Mouse (Mus musculus): Measurements from ENCODE around the gene Acot7. TPM values are rescaled to one million over a fixed set of nuclear protein-coding genes. Genes with fewer than 3 reads are reported as not detected.

The Acot7 gene
- polyA plus RNA-seq, 1 experiment from 2014 or later = 276 TPM

GRCm38 (mm10) chr4:152170286-152170685 lies 7.6 kb upstream of the Acot7 start:
- DNase-seq (no peak), ATAC-seq (ENCODE audit: low FRiP score, low TSS enrichment) (no peak)
- Histone ChIP-seq H3K4me3 (replicated peaks; ENCODE audit: low read depth, low read length) (no peak overlapping the region), H3K36me3 (ENCODE audit: control insufficient read depth, insufficient read depth, low read length) (no peaks in the 10 kb centered on the region), H3K4me2 (ENCODE audit: low read length) (no peak overlapping the region), H3K27me3 (ENCODE audit: control insufficient read depth, insufficient read depth, low read length) (peaks cover 8% of the 10 kb centered on the region; the same call in 1 of the 2 replicates), H3K9ac (replicated peaks; ENCODE audit: low read length) (no peak overlapping the region), H3K27ac (replicated peaks; ENCODE audit: low read depth, low read length) (no peak overlapping the region), H3K4me1 (ENCODE audit: control insufficient read depth, insufficient read depth, low read length) (no peaks in the 10 kb centered on the region), H3K9me3 (ENCODE audit: control insufficient read depth, low read length) (no peaks in the 10 kb centered on the region)
- WGBS = 86% methylated on average over 10 of the region's 10 CpGs

DNA sequence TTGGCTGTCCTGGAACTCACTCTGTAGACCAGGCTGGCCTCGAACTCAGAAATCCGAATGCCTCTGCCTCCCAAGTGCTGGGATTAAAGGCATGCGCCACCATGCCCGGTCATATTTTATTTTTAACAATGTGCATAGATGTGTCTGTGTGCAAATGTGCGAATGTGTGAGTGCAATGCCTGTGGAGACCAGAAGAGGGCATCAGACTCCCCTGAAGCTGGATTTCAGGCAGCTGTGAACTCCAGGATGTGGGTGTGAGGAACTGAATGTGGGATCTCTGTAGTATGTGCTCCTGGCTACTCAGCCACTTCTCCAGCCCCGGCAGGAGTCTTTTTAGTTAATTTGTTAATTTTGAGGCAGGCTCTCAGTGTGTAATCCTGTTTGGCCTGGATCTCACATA lies 6.4 kb upstream of the Acot7 start:
- Histone ChIP-seq H3K4me3 (replicated peaks; ENCODE audit: low read depth, low read length) (no peak overlapping the region), H3K36me3 (ENCODE audit: control insufficient read depth, insufficient read depth, low read length) (no peaks in the 10 kb centered on the region), H3K9ac (replicated peaks; ENCODE audit: low read length) (no peak overlapping the region), H3K4me2 (ENCODE audit: low read length) (no peak overlapping the region), H3K9me3 (ENCODE audit: control insufficient read depth, low read length) (no peaks in the 10 kb centered on the region), H3K27me3 (ENCODE audit: control insufficient read depth, insufficient read depth, low read length) (peaks cover 14% of the 10 kb centered on the region; the same call in 1 of the 2 replicates), H3K27ac (replicated peaks; ENCODE audit: low read depth, low read length) (no peak overlapping the region), H3K4me1 (ENCODE audit: control insufficient read depth, insufficient read depth, low read length) (no peaks in the 10 kb centered on the region)
- 88% methylated on average over 6 of the region's 6 CpGs for WGBS
- DNase-seq (no peak), ATAC-seq (ENCODE audit: low FRiP score, low TSS enrichment) (no peak)

- H3K27me3 ChIP-seq (ENCODE audit: control insufficient read depth, insufficient read depth, low read length) = peaks cover 14% of the 10 kb centered on the region; the same call in 1 of the 2 replicates
- no peak overlapping the region for H3K4me3 ChIP-seq (replicated peaks; ENCODE audit: low read depth, low read length)
- no peak overlapping the region for H3K9ac ChIP-seq (replicated peaks; ENCODE audit: low read length)
- no peak for ATAC-seq (ENCODE audit: low FRiP score, low TSS enrichment)
- H3K36me3 ChIP-seq (ENCODE audit: control insufficient read depth, insufficient read depth, low read length) = no peaks in the 10 kb centered on the region
- peak; percentile 83 for DNase-seq
- WGBS = 1% methylated on average over 5 of the region's 5 CpGs
- no peak overlapping the region for H3K27ac ChIP-seq (replicated peaks; ENCODE audit: low read depth, low read length)
- no peaks in the 10 kb centered on the region for H3K9me3 ChIP-seq (ENCODE audit: control insufficient read depth, low read length)
- H3K4me1 ChIP-seq (ENCODE audit: control insufficient read depth, insufficient read depth, low read length) = peaks cover 3% of the 10 kb centered on the region; the same call in 1 of the 2 replicates
- H3K4me2 ChIP-seq (ENCODE audit: low read length) = no peak overlapping the region
Observed at GRCm38 (mm10) chr4:152173041-152173440, 4.9 kb upstream of the Acot7 start.

DNA sequence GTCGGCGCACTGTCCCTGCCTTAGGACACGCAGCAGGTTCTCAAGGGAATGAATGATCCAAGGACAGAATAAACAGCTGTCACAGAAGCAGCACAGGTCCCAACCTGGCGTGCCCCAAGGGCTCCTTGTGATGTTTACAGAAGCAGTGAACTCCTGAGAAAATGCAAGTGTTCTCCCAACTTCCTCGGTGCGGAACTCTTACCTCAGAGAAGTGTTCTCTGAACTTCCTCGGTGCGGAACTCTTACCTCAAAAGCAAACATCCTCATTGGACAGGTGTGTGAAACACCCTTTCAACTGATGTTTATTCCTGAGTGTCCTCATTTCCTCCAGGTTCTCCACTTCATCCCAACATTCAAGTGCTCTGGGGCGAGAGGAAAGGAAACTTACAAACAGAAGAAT lies 4.0 kb upstream of the Acot7 start:
- Histone ChIP-seq H3K36me3 (ENCODE audit: control insufficient read depth, insufficient read depth, low read length) (no peaks in the 10 kb centered on the region), H3K4me3 (replicated peaks; ENCODE audit: low read depth, low read length) (no peak overlapping the region), H3K4me2 (ENCODE audit: low read length) (no peak overlapping the region), H3K27me3 (ENCODE audit: control insufficient read depth, insufficient read depth, low read length) (peaks cover 14% of the 10 kb centered on the region; the same call in 1 of the 2 replicates), H3K27ac (replicated peaks; ENCODE audit: low read depth, low read length) (no peak overlapping the region), H3K9ac (replicated peaks; ENCODE audit: low read length) (no peak overlapping the region), H3K9me3 (ENCODE audit: control insufficient read depth, low read length) (no peaks in the 10 kb centered on the region), H3K4me1 (ENCODE audit: control insufficient read depth, insufficient read depth, low read length) (peaks cover 6% of the 10 kb centered on the region)
- 89% methylated on average over 9 of the region's 9 CpGs for WGBS
- no peak for DNase-seq
- ATAC-seq (ENCODE audit: low FRiP score, low TSS enrichment) = no peak

- Histone ChIP-seq H3K4me2 (ENCODE audit: low read length) (no peak overlapping the region), H3K27ac (replicated peaks; ENCODE audit: low read depth, low read length) (no peak overlapping the region), H3K9ac (replicated peaks; ENCODE audit: low read length) (no peak overlapping the region), H3K4me1 (ENCODE audit: control insufficient read depth, insufficient read depth, low read length) (peaks cover 13% of the 10 kb centered on the region), H3K4me3 (replicated peaks; ENCODE audit: low read depth, low read length) (no peak overlapping the region), H3K9me3 (ENCODE audit: control insufficient read depth, low read length) (no peaks in the 10 kb centered on the region), H3K36me3 (ENCODE audit: control insufficient read depth, insufficient read depth, low read length) (no peaks in the 10 kb centered on the region), H3K27me3 (ENCODE audit: control insufficient read depth, insufficient read depth, low read length) (peaks cover 18% of the 10 kb centered on the region)
- DNase-seq (no peak), ATAC-seq (ENCODE audit: low FRiP score, low TSS enrichment) (no peak)
- WGBS = 79% methylated on average over 3 of the region's 3 CpGs
Observed at GRCm38 (mm10) chr4:152176638-152177037, 1.3 kb upstream of the Acot7 start.

DNA sequence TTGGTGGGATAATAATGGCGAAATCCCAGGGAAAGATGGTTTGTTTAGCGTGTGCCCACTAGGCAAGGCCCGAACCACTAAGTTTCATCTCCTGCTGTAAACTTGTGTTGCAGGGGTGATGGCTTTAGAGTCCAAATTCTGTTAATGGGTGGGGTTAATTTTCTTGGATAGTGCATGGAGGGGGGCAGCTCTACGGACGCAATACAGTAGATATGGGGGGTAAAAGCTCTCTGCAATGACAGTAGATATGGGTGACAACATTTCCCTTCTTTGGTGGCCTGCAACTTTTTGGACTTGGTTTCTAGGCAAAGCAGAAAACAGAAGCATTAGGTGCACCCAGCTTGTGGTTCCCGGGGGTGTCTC lies 779 bp upstream of the Acot7 start:
- peak overlapping the region; percentile 94 for H3K4me2 ChIP-seq (ENCODE audit: low read length)
- ATAC-seq (ENCODE audit: low FRiP score, low TSS enrichment) (no peak), DNase-seq (no peak)
- peaks cover 18% of the 10 kb centered on the region for H3K27me3 ChIP-seq (ENCODE audit: control insufficient read depth, insufficient read depth, low read length)
- 68% methylated on average over 6 of the region's 6 CpGs for WGBS
- peak overlapping the region; percentile 81 for H3K9ac ChIP-seq (replicated peaks; ENCODE audit: low read length)
- H3K4me1 ChIP-seq (ENCODE audit: control insufficient read depth, insufficient read depth, low read length) = peaks cover 13% of the 10 kb centered on the region
- no peaks in the 10 kb centered on the region for H3K9me3 ChIP-seq (ENCODE audit: control insufficient read depth, low read length)
- no peaks in the 10 kb centered on the region for H3K36me3 ChIP-seq (ENCODE audit: control insufficient read depth, insufficient read depth, low read length)
- peak overlapping the region; percentile 71 for H3K4me3 ChIP-seq (replicated peaks; ENCODE audit: low read depth, low read length)
- peak overlapping the region; percentile 84 for H3K27ac ChIP-seq (replicated peaks; ENCODE audit: low read depth, low read length)

DNA sequence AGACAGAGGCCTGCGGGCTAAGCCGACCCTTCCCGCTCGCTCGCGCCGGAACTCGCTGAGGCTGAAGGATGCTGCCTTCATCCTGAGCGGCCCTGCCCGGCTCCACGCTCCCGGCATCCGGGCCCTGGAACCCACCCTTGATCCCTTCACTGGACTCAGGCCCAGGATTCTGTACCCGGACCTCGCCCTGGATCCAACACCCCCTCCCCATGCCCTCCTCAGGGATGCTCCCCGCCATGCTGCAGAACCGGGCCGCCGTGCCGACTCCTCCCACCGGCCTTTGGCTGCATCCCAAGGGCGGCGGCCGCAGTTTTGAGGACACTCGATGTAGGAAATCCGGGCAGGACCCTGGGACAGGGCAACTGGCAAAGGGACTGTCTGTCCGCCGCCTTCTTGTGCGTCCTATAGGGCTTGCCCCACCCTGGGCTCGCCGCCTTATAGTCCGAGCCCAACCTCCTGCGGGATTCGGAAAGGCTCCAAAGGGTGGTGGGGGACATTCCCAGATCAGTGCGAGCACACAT lies 470 bp downstream of the Acot7 start:
- peak; percentile 63 for DNase-seq
- WGBS = under 1% methylated on average over 35 of the region's 35 CpGs

GRCm38 (mm10) chr4:152178916-152179705 lies 1.2 kb downstream of the Acot7 start:
- peaks cover 5% of the 10 kb centered on the region; the same call in 1 of the 2 replicates for H3K36me3 ChIP-seq (ENCODE audit: control insufficient read depth, insufficient read depth, low read length)
- ATAC-seq (ENCODE audit: low FRiP score, low TSS enrichment) (no peak), DNase-seq (peak; percentile 47)
- H3K27me3 ChIP-seq (ENCODE audit: control insufficient read depth, insufficient read depth, low read length) = peaks cover 14% of the 10 kb centered on the region
- H3K27ac ChIP-seq (replicated peaks; ENCODE audit: low read depth, low read length) = no peak overlapping the region
- peak overlapping the region; percentile 71 for H3K4me3 ChIP-seq (replicated peaks; ENCODE audit: low read depth, low read length)
- H3K9me3 ChIP-seq (ENCODE audit: control insufficient read depth, low read length) = no peaks in the 10 kb centered on the region
- peak overlapping the region; percentile 94 for H3K4me2 ChIP-seq (ENCODE audit: low read length)
- 26% methylated on average over 16 of the region's 16 CpGs for whole genome bisulfite sequencing
- peaks cover 13% of the 10 kb centered on the region for H3K4me1 ChIP-seq (ENCODE audit: control insufficient read depth, insufficient read depth, low read length)
- peak overlapping the region; percentile 81 for H3K9ac ChIP-seq (replicated peaks; ENCODE audit: low read length)

More for the DNA sequence above, 470 bp downstream of the Acot7 start:
- peak overlapping the region; percentile 71 for H3K4me3 ChIP-seq (replicated peaks; ENCODE audit: low read depth, low read length)
- H3K9ac ChIP-seq (replicated peaks; ENCODE audit: low read length) = peak overlapping the region; percentile 81
- ATAC-seq (ENCODE audit: low FRiP score, low TSS enrichment) = peak; percentile 79
- peaks cover 4% of the 10 kb centered on the region; the same call in 1 of the 2 replicates for H3K36me3 ChIP-seq (ENCODE audit: control insufficient read depth, insufficient read depth, low read length)
- peaks cover 13% of the 10 kb centered on the region for H3K4me1 ChIP-seq (ENCODE audit: control insufficient read depth, insufficient read depth, low read length)
- H3K27me3 ChIP-seq (ENCODE audit: control insufficient read depth, insufficient read depth, low read length) = peaks cover 18% of the 10 kb centered on the region
- peak overlapping the region; percentile 94 for H3K4me2 ChIP-seq (ENCODE audit: low read length)
- H3K27ac ChIP-seq (replicated peaks; ENCODE audit: low read depth, low read length) = peak overlapping the region; percentile 84; the same call in 1 of the 2 replicates
- no peaks in the 10 kb centered on the region for H3K9me3 ChIP-seq (ENCODE audit: control insufficient read depth, low read length)

Measured in midbrain, embryonic 14.5 days (tissue).